Mouse (Mus musculus): ENCODE measurements around the gene Ptch2.
A peak's percentile ranks its signal among the peaks of the same experiment; 100 is the strongest.

DNA sequence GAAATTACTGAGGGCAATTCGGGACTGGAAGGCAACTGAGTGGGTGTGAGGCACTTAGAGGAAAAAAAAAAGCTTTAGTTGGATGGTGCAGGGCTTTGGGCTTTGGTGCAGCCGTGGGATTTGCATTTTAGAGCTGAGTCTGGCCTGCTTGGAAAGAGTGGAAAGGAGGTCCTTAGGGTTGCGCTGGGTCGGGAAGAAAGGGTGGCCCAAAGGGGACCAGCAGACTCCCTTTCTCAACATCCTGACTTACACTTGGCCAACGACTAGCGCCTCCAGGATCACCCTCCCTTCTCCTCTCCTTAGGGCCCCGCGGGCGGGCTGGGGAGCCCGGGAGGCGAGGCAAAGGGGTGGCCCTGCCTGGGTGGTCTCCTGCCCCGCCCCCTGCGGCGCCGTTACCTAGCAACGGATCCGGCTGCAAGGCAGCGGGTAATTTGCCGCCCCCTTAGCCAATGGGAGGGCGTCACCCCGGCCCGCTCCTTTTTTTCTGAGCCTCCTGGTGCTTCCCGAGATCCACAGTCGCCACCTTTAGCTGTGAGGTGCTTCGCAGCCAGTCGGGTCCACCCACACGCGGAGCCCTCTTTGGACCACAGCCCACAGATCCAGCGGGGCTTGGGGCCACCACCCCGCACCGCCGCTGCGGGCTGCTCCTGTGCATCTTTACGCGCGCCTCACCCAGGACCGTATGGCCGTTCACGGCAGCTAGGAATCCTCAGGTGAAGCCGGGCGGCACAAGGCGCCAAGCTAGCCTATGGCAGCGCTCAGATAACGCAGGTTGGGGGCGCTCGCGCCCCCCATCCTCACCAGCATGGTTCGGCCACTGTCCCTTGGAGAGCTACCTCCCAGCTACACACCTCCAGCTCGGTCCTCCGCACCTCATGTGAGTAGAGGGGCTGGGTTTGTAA, at the start of gene Ptch2:
- TF ChIP-seq CTCF (IDR thresholded peaks at IDR 0.05; ENCODE audit: low read depth, low read length) (no peak), POLR2A (IDR thresholded peaks at IDR 0.05; ENCODE audit: insufficient read depth, low read length) (no peak), EP300 (IDR thresholded peaks at IDR 0.05; ENCODE audit: insufficient read depth, low read depth, low read length) (0 out of 2 replicates have a peak, but pooled peaks have one; percentile 53)

All from ES-Bruce4 (cell line).